Mouse (Mus musculus) kidney, embryonic 14.5 days (tissue): Measurements from ENCODE around the gene Papolb. TPM values are rescaled to one million over a fixed set of nuclear protein-coding genes. Genes with fewer than 3 reads are reported as not detected.
A peak's percentile ranks its signal among the peaks of the same experiment; 100 is the strongest.

Experiments
- ATAC-seq: fragments of 200-750 bp; cut with Nextera tagmentation; 2 replicates; pipeline ENCODE4 v1.8.0; 2017; ENCODE audit warnings: moderate number of reproducible peaks, mild to moderate bottlenecking, moderate TSS enrichment, moderate library complexity; ENCODE audit not compliant: low FRiP score, low TSS enrichment
- H3K27ac ChIP-seq: fragments of 300-500 bp; sonication (generic); 2 replicates; pipeline ENCODE4 v1.5.1; 2014; ENCODE audit warnings: low read depth, mild to moderate bottlenecking, low read length, moderate library complexity, mixed read lengths
- H3K27me3 ChIP-seq: fragments of 300-500 bp; sonication (generic); 2 replicates; pipeline ENCODE4 v1.6.1; 2014; ENCODE audit warnings: mild to moderate bottlenecking, low read length; ENCODE audit not compliant: control insufficient read depth, insufficient read depth
- H3K36me3 ChIP-seq: fragments of 300-500 bp; sonication (generic); 2 replicates; pipeline ENCODE4 v1.6.1; 2014; ENCODE audit warnings: low read length, mixed read lengths; ENCODE audit not compliant: control insufficient read depth, insufficient read depth
- H3K4me1 ChIP-seq: fragments of 300-500 bp; sonication (generic); 2 replicates; pipeline ENCODE4 v1.6.1; 2014; ENCODE audit warnings: low read length, mixed read lengths; ENCODE audit not compliant: control insufficient read depth, insufficient read depth
- H3K4me2 ChIP-seq: fragments of 300-500 bp; sonication (generic); replicated peaks from 2 replicates; pipeline ENCODE4 v1.6.1; 2014; ENCODE audit warnings: low read depth, mild to moderate bottlenecking, low read length
- H3K4me3 ChIP-seq: fragments of 300-500 bp; sonication (generic); 2 replicates; pipeline ENCODE4 v1.5.1; 2014; ENCODE audit warnings: mild to moderate bottlenecking, low read length
- H3K9ac ChIP-seq: fragments of 300-500 bp; sonication (generic); 2 replicates; pipeline ENCODE4 v1.6.1; 2014; ENCODE audit warnings: low read depth, mild to moderate bottlenecking, low read length, moderate library complexity
- H3K9me3 ChIP-seq: fragments of 300-500 bp; sonication (generic); 2 replicates; pipeline ENCODE4 v1.6.1; 2016; ENCODE audit warnings: low read length; ENCODE audit not compliant: control insufficient read depth
- WGBS: fragments of 180-500 bp; shearing (Covaris S2); extraction: QIAGEN DNeasy Blood & Tissue Kit; methylation state at CpG from one replicate; pipeline ENCODE4 v1.1.7; 2014; 5-methylcytosine and 5-hydroxymethylcytosine counted together
- polyA plus RNA-seq: library from polyadenylated mRNA; unstranded; fragments of >200 nt; fragmentation: Nextera tagmentation; extraction: Ambion mirVana; gene quantifications from 2 replicates; pipeline ENCODE4 v1.2.1, GENCODE M21; 2014

The Papolb gene
- polyA plus RNA-seq, 1 experiment from 2014 or later, result 0.20 TPM

GRCm38 (mm10) chr5:142524711-142525464, 5.0 kb downstream of the Papolb start:
- H3K9ac ChIP-seq, result no peak overlapping the region
- H3K27ac ChIP-seq, result no peak overlapping the region
- 72% methylated on average over 8 of the region's 8 CpGs for WGBS
- H3K4me3 ChIP-seq, result no peak overlapping the region
- H3K4me2 ChIP-seq, result no peak overlapping the region
- no peaks in the 10 kb centered on the region for H3K36me3 ChIP-seq
- ATAC-seq, result no peak
- H3K27me3 ChIP-seq, result peaks cover 10% of the 10 kb centered on the region
- peaks cover 2% of the 10 kb centered on the region; the same call in 1 of the 2 replicates for H3K9me3 ChIP-seq
- no peaks in the 10 kb centered on the region for H3K4me1 ChIP-seq

- 86% methylated on average over 11 of the region's 11 CpGs for WGBS
- H3K4me1 ChIP-seq, result no peaks in the 10 kb centered on the region
- ATAC-seq, result no peak
Measured at GRCm38 (mm10) chr5:142521195-142521866, 8.5 kb downstream of the Papolb start.

GRCm38 (mm10) chr5:142520360-142520759, 9.5 kb downstream of the Papolb start:
- no peak overlapping the region for H3K27ac ChIP-seq
- H3K27me3 ChIP-seq, result no peaks in the 10 kb centered on the region
- H3K4me1 ChIP-seq, result no peaks in the 10 kb centered on the region
- no peaks in the 10 kb centered on the region for H3K9me3 ChIP-seq
- no peak for ATAC-seq
- H3K36me3 ChIP-seq, result no peaks in the 10 kb centered on the region
- H3K4me2 ChIP-seq, result no peak overlapping the region
- WGBS, result 73% methylated on average over 4 of the region's 4 CpGs
- no peak overlapping the region for H3K9ac ChIP-seq
- no peak overlapping the region for H3K4me3 ChIP-seq

More at GRCm38 (mm10) chr5:142521195-142521866, 8.5 kb downstream of the Papolb start:
- Histone ChIP-seq H3K9ac (no peak overlapping the region), H3K27ac (no peak overlapping the region), H3K27me3 (no peaks in the 10 kb centered on the region), H3K9me3 (no peaks in the 10 kb centered on the region), H3K4me3 (no peak overlapping the region), H3K36me3 (no peaks in the 10 kb centered on the region), H3K4me2 (no peak overlapping the region)

- H3K27me3 ChIP-seq, result no peaks in the 10 kb centered on the region
- no peak; the same call in 1 of the 2 replicates for ATAC-seq
- H3K4me1 ChIP-seq, result no peaks in the 10 kb centered on the region
- H3K4me2 ChIP-seq, result no peak overlapping the region
- no peak overlapping the region for H3K4me3 ChIP-seq
- no peaks in the 10 kb centered on the region for H3K36me3 ChIP-seq
- H3K9ac ChIP-seq, result no peak overlapping the region
- H3K27ac ChIP-seq, result no peak overlapping the region
- 63% methylated on average over 6 of the region's 6 CpGs for WGBS
- no peaks in the 10 kb centered on the region for H3K9me3 ChIP-seq
Measured at GRCm38 (mm10) chr5:142518973-142519372, 10.9 kb downstream of the Papolb start.

GRCm38 (mm10) chr5:142512112-142512511, 17.8 kb downstream of the Papolb start:
- Histone ChIP-seq H3K4me1 (0 out of 2 replicates have a peak, but pooled peaks cover 4% of the 10 kb centered on the region), H3K27me3 (no peaks in the 10 kb centered on the region), H3K36me3 (no peaks in the 10 kb centered on the region), H3K4me2 (no peak overlapping the region), H3K4me3 (no peak overlapping the region), H3K27ac (no peak overlapping the region), H3K9ac (no peak overlapping the region), H3K9me3 (no peaks in the 10 kb centered on the region)
- ATAC-seq, result no peak
- WGBS, result 79% methylated on average over 4 of the region's 4 CpGs

GRCm38 (mm10) chr5:142510061-142510414, 19.8 kb downstream of the Papolb start:
- 66% methylated on average over 7 of the region's 7 CpGs for WGBS
- Histone ChIP-seq H3K4me3 (no peak overlapping the region), H3K27me3 (no peaks in the 10 kb centered on the region), H3K4me2 (no peak overlapping the region), H3K36me3 (no peaks in the 10 kb centered on the region), H3K27ac (no peak overlapping the region), H3K9me3 (no peaks in the 10 kb centered on the region), H3K9ac (no peak overlapping the region), H3K4me1 (0 out of 2 replicates have a peak, but pooled peaks cover 4% of the 10 kb centered on the region)
- no peak for ATAC-seq

GRCm38 (mm10) chr5:142509141-142510060, 20.5 kb downstream of the Papolb start:
- Histone ChIP-seq H3K27ac (no peak overlapping the region), H3K36me3 (no peaks in the 10 kb centered on the region), H3K4me2 (no peak overlapping the region), H3K9ac (peak overlapping the region; percentile 25; the same call in 1 of the 2 replicates), H3K27me3 (no peaks in the 10 kb centered on the region), H3K4me1 (0 out of 2 replicates have a peak, but pooled peaks cover 4% of the 10 kb centered on the region), H3K9me3 (no peaks in the 10 kb centered on the region), H3K4me3 (no peak overlapping the region)
- 25% methylated on average over 15 of the region's 15 CpGs for WGBS
- ATAC-seq, result no peak

- no peak overlapping the region for H3K4me2 ChIP-seq
- no peak overlapping the region for H3K4me3 ChIP-seq
- ATAC-seq, result no peak
- H3K4me1 ChIP-seq, result peaks cover 9% of the 10 kb centered on the region; the same call in 1 of the 2 replicates
- no peaks in the 10 kb centered on the region for H3K9me3 ChIP-seq
- no peak overlapping the region for H3K9ac ChIP-seq
- no peaks in the 10 kb centered on the region for H3K36me3 ChIP-seq
- no peaks in the 10 kb centered on the region for H3K27me3 ChIP-seq
- H3K27ac ChIP-seq, result no peak overlapping the region
- WGBS, result 76% methylated on average over 3 of the region's 3 CpGs
Measured at GRCm38 (mm10) chr5:142505695-142506423, 24.0 kb downstream of the Papolb start.
